Mouse (Mus musculus) T-helper 1 cell (primary cell): Measurements from ENCODE around the gene Kcnc1.

Experiments used
- in situ Hi-C: fragments of 300-600 bp; cut with MboI, MseI; formaldehyde crosslinking; loops from one replicate; pipeline ENCODE4 v1.15.1; 2025; ENCODE audit warnings: high pct_unique_total_duplicates

Gene Kcnc1

GRCm38 (mm10) chr7:46471054-46471737 lies 74.9 kb downstream of the Kcnc1 start:
- in situ Hi-C loops = no loop called here

DNA sequence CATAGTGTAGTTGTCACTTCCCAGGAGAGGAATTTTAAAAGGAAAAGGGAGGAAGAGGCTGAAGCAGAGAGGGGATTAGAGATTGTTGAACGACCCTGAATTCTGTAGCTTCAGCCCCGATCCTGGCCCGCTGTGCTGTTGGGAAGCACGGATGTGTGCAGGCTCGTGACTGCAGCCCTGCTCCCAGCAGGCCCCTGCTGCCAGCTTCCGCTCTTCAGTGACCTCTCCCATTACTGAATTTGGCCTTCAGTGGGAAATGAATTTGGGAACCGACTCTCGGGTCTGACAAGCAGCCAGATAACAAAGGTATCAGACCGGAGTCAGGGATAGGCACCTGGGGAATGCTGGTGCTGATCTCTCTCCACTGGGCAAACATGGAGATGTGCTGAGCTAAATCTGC lies 76.8 kb downstream of the Kcnc1 start:
- in situ Hi-C loops = no loop called here

DNA sequence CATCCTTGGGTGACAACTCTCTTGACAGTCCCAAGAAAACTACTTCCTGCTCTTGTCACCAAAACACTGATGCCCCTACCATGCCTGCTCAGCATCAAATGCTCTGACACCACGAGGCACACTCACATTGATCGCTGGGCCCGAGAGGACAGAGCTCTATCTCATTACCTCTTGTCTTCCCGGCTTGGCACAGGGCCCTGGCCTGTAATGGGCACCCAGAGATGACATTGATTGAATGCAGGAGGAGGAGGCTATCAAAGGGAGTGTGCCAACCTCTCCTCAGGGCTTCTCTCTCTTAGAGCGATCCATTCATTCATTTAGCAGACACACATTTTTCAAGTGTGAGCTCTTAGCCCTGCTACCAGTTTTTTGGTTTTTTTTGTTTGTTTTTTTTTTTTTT lies 79.2 kb downstream of the Kcnc1 start:
- in situ Hi-C loops = no loop called here

- in situ Hi-C loops = no loop called here
Measured at GRCm38 (mm10) chr7:46477456-46477855, 81.2 kb downstream of the Kcnc1 start.

GRCm38 (mm10) chr7:46479793-46480192 lies 83.5 kb downstream of the Kcnc1 start:
- in situ Hi-C loops = no loop called here

DNA sequence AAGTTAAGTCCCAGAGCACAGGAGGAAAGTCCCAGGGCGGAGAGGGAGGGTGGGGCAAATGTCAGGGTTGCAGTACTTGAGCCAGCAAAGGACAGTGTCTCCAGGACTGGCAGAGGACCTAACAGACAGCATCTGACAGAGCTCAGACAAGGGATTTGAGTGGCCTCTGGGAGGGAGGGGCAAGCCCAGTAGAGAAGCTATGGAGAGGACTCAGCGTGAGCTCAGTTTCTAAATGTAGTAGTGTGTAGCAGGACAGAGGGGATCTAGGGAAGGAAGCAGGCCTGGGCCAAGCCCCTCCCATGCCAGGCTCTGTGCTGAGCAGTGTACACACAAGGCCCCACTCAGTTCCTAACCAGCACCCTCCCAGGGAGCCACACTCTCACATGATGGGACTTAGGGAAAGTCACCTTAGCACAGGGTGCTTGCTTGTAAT lies 85.8 kb downstream of the Kcnc1 start:
- in situ Hi-C loops = no loop called here

GRCm38 (mm10) chr7:46483050-46483449 lies 86.8 kb downstream of the Kcnc1 start:
- in situ Hi-C loops = no loop called here

GRCm38 (mm10) chr7:46484223-46484622 lies 87.9 kb downstream of the Kcnc1 start:
- in situ Hi-C loops = no loop called here

DNA sequence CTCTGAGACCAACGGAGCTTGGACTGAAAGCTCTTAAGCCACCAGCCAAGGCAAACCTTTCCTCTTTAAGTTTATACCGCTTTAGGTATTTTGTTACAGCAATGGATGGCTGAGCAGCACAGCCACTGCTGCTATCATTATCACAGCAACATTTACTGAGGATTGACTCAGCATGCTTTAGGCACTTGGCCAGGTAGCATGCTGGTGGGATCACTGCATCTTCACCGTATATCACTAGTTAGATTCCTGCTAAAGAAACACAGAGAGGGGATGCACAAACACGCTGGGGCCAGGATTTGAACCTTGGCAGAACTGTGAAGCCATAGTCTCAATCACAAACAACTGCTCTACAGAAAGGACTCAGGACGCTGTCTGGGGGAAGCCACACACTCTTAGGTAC lies 90.5 kb downstream of the Kcnc1 start:
- in situ Hi-C loops = no loop called here

DNA sequence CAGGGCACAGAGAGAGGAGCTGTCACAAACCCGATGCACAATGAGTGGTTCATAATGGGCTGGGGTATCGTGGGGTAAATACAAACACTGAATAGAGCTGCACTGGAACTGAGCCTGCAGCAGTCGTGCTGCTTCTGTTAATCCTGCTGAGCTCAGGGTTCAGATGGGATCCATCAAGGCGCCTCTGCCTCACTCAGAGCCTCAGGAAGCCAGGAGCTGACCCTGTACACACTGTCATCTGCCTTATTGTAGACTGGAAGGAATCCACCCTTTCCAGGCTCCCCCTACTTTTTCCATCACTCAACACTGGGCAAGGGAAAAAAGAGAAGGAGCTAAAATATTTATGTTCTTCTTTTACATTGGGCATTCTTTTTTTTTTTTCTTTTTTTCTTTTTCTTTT lies 91.1 kb downstream of the Kcnc1 start:
- in situ Hi-C loops = no loop called here
